Mouse (Mus musculus): ENCODE measurements around the gene Slc22a6.

Slc22a6 gene

DNA sequence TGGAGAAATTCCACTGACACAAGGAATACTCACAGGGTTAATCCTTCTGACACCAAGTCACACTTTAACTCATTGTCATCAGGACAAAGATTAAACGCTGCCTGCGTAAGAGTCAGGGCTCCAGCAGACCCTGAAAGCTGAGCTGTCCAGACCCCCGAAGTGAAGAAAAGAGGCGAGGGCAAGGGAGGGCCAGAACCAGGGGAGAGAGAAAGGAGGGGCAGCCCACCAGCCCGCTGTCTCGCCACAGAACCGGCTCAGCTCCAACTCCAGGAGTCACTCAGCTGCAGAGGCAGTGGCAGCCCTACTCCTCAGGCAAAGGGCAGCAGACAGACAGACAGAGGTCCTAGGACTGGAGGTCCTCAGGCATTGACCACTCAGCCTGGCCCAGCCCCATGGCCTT is at the start of gene Slc22a6:
Gene Slc22a6, plus strand, starts transcription at position 136 of the 400 bp plus-strand sequence.
- DNase-seq, result no peak

DNA sequence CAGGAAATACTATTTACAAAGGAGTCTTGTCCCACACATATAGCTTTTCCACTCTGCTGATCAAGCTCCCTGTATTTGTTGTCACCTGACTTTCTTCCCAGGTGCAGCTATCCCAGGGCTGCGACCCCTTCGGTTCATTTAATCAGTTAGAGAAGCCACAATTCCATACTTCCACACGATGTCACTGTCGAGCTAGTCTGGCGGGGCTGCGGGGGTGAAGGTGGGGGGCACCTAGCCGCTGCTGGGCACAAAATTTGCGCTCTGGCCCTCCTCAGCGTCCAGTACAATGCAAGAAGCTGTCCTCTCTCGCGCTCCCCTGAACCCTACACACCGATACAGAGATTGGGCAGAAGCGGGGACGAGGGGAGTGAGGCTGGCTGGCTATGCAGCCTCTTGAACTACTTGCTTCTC is 48.4 kb upstream of the Slc22a6 start:
- peak; percentile 70 for DNase-seq

DNA sequence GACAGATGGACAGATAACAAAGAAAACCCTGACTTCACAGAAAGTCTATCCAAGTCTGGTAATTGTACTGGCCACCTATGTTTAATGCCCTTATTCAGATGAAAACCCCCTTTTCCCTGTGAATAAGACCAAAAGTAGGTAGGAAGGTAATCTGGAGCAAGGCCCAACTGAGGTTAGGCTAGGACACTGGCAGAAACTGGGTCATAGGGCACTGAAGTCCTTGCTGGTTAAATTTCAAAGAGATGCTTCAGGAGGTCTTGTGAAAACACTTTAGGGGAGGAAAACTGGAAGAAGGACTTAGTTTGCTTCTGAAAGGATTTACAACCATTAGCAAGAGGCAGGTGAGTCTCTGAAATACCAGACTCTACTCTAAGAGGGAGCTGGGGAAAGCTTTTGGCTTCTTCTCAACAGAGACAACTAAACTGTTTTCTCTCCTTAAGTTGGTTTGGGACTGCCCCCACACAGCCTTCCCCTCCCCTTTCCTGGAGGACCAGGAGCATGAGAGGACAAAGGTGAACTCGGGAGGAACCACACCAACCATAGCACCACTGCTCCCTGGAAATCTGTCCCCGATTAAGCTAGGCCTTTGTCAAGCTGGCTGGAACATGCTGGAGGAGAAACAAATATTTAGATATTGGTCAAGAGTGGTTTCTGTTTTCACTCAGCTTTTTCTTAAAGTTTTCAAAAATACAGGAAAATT is 47.3 kb upstream of the Slc22a6 start:
- DNase-seq, result no peak

DNA sequence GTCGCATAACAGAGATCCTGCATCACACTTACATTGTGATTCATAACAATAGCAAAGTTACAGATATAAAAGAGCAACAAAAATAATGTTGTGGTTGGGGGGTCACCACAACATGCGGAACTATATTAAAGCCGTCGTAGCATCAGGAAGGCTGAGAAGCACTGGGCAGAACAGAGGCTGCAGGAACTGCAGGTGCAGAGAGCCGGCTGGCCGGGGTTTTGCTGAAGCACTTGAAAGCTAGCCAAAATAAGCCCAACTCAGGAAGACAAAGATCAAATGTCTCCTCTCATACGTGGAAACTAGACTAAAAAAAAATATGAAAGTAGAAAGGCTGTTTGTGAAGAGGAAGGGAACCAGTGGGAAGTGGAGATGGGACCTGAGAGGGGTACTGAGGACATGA is 46.1 kb upstream of the Slc22a6 start:
- DNase-seq, result peak; percentile 57

DNA sequence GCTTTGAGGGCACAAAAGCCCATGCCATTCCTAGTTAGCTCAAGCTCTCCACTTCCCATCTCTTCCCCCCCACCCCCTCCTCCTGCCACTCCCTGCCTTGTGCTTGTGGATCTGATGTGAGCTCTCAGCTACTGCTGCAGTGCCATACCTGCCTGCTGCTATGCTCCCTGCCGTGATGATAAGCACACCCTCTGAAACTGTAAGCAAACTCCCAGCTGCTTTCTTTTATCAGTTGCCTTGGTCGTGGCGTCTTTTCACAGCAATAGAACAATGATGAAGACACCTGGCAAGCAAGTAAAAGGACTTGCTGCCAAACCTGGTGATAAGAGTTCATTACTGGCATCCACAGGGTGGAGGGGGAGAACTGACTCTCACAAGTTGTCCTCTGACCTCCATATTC is 45.4 kb upstream of the Slc22a6 start:
- no peak for DNase-seq

DNA sequence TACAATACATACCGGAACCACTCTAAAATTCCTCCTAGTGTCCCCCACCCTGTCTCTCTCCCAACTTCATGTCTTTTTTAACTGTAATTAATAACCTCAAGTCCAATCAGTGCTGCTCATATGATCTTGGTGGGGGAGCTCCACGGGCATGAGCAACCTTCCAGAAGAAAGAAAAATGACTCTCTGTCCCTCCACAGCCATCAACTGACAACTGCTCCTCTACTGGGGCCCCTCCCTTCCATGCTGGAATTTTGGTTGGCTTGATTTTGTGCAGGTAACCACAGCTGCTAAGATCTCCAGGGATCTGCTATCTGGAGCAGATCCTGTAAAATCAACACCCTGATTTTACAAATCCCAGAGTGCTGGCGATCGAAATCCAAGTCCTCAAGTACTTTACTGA is 40.4 kb upstream of the Slc22a6 start:
- no peak for DNase-seq

DNA sequence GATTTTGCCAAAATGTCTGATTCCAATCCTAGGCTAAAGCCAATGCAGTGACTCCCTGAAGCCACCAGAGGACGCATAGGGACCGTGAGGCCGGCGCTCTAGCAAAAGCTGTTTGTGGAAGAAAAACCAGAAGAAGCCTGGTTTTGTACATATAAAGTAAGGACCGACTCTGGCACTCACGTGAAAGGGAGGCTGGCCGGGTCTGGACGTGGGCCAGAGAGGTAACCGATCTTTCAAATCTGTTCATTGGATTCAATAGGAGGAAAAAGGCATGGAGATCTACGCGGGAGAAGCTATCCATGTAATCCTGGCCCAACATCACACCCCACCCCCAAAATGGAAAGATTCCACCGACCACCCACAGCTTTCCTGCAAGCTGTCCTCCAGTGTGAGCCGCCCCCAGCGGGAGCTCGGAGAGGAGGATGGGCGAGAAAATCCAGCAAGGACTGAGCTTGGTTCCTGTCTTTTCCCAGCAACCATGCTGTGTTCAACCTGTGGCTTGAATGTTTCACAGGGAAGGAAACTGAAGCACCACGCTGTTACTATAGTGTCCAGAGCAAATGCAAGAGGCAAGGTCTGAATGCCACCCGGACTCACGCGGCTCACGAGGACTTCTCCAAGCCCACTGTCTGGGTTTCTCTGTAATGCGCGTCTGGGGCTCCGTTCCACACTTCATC is 39.4 kb upstream of the Slc22a6 start:
- DNase-seq, result peak; percentile 73

DNA sequence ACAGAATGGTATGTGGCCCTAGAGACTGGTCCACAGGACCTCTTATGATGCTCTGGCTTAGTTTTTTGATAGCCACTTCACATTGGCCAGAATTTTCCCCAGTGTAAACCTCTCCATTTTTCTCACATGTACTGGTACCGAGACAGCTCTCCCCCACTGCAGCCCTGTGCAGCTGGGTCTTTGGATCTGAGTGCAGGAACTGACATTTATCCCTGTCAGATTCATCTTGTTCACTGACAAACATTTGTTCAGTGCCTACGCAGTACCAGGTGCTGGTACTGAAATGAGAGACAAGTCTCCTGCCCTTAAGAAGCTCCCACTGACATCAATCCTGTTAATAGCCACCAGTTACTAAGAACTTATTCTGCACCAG is 38.9 kb upstream of the Slc22a6 start:
- no peak for DNase-seq

DNA sequence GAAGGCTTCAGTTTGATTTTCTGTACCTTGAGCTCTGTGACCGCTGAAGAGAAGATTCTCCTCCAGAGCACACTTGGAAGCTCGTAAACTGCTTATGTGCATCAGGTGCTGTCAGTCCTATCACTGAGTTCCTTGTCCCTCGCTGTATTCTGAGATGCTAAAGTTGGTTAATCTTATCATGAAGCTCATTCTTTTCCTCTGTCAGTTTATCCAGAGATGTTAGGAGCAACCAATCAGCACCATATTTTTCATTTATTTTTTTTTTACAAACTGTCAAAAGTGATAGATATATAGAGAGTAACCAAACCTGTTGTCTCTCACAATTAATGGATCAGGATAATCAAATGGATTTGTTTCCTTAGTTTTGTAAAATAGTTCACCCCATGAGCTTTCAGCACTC is 32.5 kb upstream of the Slc22a6 start:
- no peak for DNase-seq

DNA sequence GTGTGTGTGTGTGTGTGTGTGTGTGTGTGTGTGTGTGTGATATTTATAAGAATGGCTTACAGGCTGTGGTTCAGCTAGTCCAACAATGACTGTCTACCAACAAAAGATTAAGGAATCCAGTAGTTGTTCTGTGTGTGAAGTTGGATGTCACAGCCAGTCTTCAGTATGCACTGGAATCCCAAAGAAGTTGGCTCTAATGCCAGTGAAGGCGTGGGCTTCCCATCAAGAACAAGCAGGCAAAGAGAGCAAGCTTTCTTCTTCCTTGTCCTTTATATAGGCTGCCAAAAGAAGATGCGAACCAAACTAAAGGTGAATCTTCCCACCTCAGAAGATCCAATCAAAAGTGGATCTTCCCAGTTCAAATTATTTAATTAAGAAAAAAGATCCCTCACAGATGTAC is 31.9 kb upstream of the Slc22a6 start:
- DNase-seq, result no peak

DNA sequence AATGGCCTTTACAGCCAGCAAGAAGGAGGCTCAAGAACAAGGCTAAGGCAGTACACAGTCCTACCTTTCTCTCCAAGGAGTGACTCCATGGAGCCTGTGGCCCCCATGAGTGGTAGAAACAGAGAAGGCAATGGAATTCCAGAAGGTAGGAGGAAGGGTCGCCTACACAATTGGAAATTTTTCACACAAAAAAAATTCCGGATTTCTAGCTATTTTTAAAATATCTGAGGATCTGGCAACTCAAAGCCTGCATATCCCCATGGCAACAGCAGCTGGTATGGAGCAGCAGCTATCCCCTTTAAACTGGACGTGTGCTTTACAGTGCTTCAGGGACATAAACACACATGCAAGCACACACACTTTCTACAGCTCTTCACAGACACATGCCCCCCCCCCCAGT is 31.5 kb upstream of the Slc22a6 start:
- no peak for DNase-seq

DNA sequence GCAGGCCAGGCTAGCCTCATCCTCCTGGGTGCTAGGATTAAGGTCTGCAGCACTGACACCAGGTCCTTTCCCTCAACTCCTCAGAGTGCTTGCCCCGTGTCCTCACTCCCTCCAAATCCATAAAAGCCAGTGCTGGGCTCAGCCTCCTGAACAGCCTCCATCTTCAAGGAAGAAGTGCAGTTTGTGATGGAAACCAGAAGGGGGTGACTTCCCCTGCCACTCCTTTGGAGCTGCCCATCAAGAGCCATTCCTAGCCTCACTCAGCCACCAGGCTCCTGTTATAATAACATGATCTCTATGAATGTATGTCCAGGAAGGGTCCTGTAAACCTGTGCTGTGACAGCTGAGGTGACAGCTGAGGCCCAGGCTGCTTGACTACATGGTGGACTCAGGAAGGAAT is 30.5 kb upstream of the Slc22a6 start:
- DNase-seq, result no peak

DNA sequence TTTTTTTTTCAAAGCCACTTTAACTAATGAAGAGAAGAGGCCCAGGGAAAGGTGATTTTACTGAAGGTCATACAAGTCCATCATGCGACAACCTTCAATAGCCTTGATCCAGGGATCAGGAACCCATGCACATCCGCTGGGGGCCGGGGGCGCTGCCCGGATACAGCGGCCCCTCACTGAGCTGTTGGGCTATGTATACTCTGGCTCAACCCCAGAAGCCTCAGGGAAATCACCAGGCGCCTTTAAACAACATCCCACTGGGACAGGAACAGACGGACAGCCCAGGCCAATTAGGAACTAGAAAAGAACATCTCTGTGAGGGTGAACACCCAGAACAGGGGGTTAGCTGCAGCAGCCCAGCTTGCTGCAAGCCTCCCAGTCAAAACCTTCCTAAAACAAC is 26.9 kb upstream of the Slc22a6 start, which contains the start of gene Slc22a8:
Gene Slc22a8, plus strand, starts transcription at position 301 of the 400 bp plus-strand sequence.
- peak; percentile 30 for DNase-seq

DNA sequence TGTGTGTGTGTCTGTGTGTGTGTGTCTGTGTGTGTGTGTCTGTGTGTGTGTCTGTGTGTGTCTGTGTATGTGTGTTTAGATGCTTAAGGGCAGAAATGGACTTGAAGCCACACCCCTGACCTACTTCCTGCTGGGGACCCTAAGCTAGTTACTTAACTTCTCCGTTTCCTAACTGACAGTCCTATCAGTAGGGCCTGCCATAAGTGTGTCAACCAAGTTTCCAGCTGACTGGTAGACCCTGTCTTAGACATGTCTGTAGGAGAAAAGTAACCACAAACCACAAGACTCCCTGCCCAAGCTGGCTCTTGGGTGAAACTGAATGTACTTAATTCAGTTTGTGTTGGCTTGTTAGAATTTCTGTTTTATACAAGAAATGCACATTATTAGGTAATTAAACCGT is 25.7 kb upstream of the Slc22a6 start:
- DNase-seq, result peak; percentile 50

DNA sequence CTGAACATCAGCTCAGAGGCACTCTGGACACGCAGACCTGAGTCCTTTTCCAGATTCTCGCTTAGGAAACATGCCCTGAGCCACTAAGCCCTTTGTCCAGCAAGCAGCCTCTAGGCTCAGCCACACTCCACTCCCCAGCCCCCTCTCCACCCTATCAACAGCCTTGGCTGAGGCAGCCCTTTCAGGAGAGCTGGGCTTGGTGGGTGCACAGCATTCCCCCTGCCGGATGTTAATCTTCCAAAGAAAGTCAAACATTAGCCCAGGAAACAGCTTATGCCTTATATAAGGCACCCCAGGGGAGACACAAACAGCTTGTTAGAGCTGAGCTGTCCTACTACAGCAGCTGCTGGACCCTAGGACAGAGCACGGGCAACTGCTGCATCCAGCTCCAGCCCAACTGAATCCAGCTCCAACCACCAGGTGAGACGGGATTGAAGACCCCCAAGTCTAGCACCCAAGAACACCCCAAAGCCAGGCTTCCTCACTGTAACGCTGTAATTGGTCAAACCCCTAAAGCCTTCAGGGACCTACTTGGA is 24.9 kb upstream of the Slc22a6 start:
- DNase-seq, result peak; percentile 40

DNA sequence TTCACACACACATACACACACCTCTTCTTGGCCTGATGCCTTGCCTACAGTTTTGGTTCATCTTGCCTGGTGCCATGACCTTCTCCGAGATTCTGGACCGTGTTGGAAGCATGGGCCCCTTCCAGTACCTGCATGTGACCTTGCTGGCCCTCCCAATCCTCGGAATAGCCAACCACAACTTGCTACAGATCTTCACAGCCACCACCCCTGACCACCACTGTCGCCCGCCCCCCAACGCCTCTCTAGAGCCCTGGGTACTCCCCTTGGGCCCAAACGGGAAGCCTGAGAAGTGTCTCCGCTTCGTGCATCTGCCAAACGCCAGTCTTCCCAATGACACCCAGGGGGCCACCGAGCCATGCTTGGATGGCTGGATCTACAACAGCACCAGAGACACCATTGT is 24.0 kb upstream of the Slc22a6 start:
- DNase-seq, result peak; percentile 27

DNA sequence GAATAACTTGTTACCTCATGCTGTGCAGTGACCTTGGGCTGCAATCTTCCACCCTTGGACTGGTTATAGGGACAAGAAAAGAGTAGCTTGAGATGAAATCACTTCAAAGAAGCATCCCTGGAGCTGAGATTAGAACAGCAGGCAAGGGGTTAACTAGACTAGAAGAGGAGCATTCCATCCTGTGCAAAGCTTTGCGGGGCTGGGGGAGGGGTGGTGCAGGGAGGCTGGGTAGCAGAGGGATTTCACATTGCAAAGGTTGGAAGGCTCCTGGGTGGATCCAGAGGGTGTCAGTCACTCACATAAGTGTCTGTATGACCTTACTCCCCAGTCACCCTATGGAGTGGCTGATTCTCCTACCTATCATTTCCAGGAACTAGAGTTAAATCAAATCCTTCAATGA is 23.3 kb upstream of the Slc22a6 start:
- DNase-seq, result peak; percentile 28

DNA sequence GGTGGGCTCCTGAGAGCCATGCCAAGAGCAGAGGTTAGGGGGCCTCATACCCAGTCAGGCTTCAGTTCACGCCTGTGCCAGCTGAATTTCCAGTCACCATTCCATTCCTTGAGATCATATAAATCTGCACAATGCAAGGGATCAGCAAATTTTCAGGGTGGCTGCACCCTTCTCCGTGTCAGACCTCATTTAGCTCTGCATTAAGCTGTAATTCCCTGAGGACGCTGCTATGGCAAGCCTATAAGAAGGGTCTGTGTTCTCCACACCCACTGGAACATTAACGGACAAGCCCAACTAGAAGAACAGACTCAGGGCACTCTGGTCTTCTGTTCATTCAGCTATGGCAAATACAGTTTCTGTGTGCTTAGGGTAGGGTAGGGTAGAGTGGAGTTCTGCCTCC is 20.6 kb upstream of the Slc22a6 start:
- DNase-seq, result no peak

DNA sequence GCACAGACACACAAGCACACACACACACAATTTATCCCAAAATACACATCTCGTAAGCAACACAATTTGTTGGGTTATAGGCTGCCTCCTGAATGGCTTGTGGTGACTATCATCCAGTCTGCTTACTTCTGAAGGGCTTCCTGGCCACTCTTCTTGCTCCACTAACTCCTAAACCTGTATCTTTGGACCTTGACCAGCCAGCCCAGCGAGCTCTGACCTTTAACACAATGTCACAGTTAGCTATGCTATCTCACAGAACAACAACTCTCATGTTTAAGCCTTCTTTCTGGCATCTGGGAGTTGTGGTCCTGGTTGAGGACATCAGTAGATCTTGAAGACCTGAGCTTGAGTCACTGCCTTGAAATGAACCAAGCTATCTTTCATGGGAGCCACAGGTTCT is 18.6 kb upstream of the Slc22a6 start:
- DNase-seq, result no peak

DNA sequence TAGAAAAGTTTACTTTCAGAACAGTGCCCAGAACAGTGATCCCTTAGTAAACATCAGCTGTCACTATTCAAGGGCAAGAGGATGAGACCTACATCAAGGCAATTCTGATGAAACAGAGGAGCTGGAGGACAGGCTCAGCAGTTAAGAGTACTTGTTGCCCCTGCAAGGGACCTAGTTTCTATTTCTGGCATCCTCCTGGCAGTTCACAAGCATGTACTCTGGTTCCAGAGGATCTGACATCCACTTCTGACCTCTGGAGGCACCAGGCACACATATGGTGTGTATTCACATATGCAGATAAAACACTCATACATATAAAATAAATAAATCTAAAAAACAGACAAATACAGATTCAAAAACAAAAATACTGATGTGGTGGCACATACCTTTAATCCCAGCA is 15.9 kb upstream of the Slc22a6 start:
- no peak for DNase-seq

DNA sequence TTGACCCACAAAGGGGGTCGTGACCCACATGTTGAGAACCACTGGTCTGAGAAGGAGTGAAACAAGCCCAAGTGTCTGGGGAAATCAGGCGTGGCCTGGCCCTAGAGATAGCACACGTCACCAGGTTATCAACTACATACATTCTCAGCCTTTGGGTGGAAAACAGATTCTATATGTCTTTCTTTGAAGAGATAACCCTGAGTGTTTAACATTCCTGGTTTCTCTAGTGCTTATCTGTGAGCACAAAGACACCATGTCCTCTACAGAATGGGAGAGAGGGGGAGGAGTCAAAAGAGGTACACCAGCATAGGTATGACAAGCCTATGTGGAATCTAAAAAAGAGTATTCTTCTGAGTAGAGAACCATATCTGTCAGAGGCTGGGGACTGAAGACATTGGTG is 14.9 kb upstream of the Slc22a6 start:
- no peak for DNase-seq

DNA sequence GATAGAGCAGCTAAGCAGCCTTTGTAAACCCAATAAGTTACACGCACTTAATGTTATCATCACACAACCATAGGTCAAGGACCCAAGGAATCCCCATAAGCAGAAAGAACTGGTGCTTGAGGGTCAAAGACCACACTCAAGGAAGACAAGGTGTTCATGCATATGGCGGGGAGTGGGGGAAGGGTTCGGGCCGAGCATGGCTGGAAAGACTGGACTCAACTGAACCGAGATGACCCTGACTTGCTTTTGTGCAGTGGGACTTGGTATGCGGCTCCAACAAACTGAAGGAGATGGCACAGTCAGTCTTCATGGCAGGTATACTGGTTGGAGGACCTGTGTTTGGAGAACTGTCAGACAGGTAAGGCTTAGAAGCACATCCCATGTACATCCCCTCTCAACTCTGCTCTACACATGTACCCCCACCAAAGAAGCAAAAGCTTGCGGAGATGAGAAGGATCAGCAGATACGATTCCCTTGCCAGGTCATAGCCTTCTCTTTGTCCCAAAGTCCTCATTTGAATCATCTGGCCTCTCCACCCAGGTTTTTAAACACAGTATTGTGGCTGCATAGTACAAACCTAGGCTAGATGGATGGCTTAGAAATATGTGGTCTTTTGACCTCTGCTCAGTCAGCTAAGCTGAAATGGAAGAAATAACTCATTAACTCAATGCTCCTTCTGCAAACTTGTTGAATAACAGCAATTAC is 13.2 kb upstream of the Slc22a6 start:
- DNase-seq, result no peak

DNA sequence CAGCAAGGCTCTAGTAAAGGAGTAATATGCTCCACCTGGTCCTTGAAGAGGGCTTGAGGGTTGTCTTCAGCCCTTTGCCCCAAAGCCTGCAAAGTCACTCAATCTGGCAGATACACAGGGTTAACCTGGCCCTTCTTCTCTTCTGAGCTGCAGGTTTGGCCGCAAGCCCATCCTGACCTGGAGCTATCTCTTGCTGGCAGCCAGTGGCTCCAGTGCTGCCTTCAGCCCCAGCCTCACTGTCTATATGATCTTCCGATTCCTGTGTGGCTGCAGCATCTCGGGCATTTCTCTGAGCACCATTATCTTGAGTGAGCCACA is 12.6 kb upstream of the Slc22a6 start:
- no peak for DNase-seq

Data from thymus, postnatal 4 days (tissue).